ENCODE assay signal across 8 mouse cellular contexts in genomic region chr15:78916052-78916826, GRCm38 (mm10). TPM values are rescaled to one million over a fixed set of nuclear protein-coding genes. Genes with fewer than 3 reads are reported as not detected.
DNase-seq lines count a peak whose midpoint lies in the region; ATAC-seq and TF ChIP-seq lines count a peak whose summit lies in the region.

No protein-coding gene starts in this region.

- no peak for ATAC-seq in kidney, embryonic 15.5 days (replicated peaks; ENCODE audit: low FRiP score)
- no peak for ATAC-seq in forebrain, embryonic 12.5 days (ENCODE audit: low FRiP score)
- no peak for ATAC-seq in liver, embryonic 15.5 days (ENCODE audit: insufficient read depth)

- 57% methylated on average over 12 of the region's 12 CpGs for WGBS in kidney, embryonic 15.5 days
- WGBS in kidney, adult 2 months: 74% methylated on average over 12 of the region's 12 CpGs
- 50% methylated on average over 12 of the region's 12 CpGs for WGBS in forebrain, embryonic 12.5 days
- WGBS in liver, embryonic 15.5 days (ENCODE audit: insufficient replicate concordance): 77% methylated on average over 12 of the region's 12 CpGs

- peaks cover 37% of the 10 kb centered on the region for H3K36me3 ChIP-seq in kidney, embryonic 15.5 days
- no peaks in the 10 kb centered on the region for H3K36me3 ChIP-seq in kidney, adult 2 months (ENCODE audit: control insufficient read depth, insufficient read depth, low read length)
- H3K36me3 ChIP-seq in forebrain, embryonic 12.5 days (replicated peaks): peaks cover 23% of the 10 kb centered on the region
- peaks cover 15% of the 10 kb centered on the region for H3K36me3 ChIP-seq in liver, embryonic 15.5 days (replicated peaks)

- peak overlapping the region; percentile 15; the same call in 1 of the 2 replicates for H3K9ac ChIP-seq in kidney, embryonic 15.5 days
- H3K9ac ChIP-seq in forebrain, embryonic 12.5 days: peak overlapping the region; percentile 83
- no peak overlapping the region for H3K9ac ChIP-seq in liver, embryonic 15.5 days

- H3K27me3 ChIP-seq in kidney, embryonic 15.5 days: no peaks in the 10 kb centered on the region
- no peaks in the 10 kb centered on the region for H3K27me3 ChIP-seq in kidney, adult 2 months (replicated peaks; ENCODE audit: control insufficient read depth, insufficient read depth, low read length)
- H3K27me3 ChIP-seq in forebrain, embryonic 12.5 days: no peaks in the 10 kb centered on the region
- 0 out of 2 replicates have a peak, but pooled peaks cover 6% of the 10 kb centered on the region for H3K27me3 ChIP-seq in liver, embryonic 15.5 days

- peak overlapping the region; percentile 78 for H3K4me3 ChIP-seq in kidney, embryonic 15.5 days (replicated peaks)
- no peak overlapping the region for H3K4me3 ChIP-seq in kidney, adult 2 months (ENCODE audit: insufficient read depth, low read depth, low read length)
- H3K4me3 ChIP-seq in forebrain, embryonic 12.5 days (replicated peaks): peak overlapping the region; percentile 76
- peak overlapping the region; percentile 4; the same call in 1 of the 2 replicates for H3K4me3 ChIP-seq in liver, embryonic 15.5 days (replicated peaks)

- H3K4me2 ChIP-seq in kidney, embryonic 15.5 days: peak overlapping the region; percentile 100
- peak overlapping the region; percentile 95 for H3K4me2 ChIP-seq in forebrain, embryonic 12.5 days
- H3K4me2 ChIP-seq in liver, embryonic 15.5 days: peak overlapping the region; percentile 100

- H3K27ac ChIP-seq in kidney, embryonic 15.5 days: no peak overlapping the region
- H3K27ac ChIP-seq in kidney, adult 2 months (ENCODE audit: insufficient read depth, low read depth, low read length): no peak overlapping the region
- peak overlapping the region; percentile 69 for H3K27ac ChIP-seq in forebrain, embryonic 12.5 days
- H3K27ac ChIP-seq in liver, embryonic 15.5 days (replicated peaks): peak overlapping the region; percentile 48

- H3K9me3 ChIP-seq in kidney, embryonic 15.5 days (replicated peaks): no peaks in the 10 kb centered on the region
- H3K9me3 ChIP-seq in forebrain, embryonic 12.5 days: no peaks in the 10 kb centered on the region
- H3K9me3 ChIP-seq in liver, embryonic 15.5 days (replicated peaks): no peaks in the 10 kb centered on the region

- DNase-seq in kidney, adult 2 months: no peak
- DNase-seq in NIH3T3 (ENCODE audit: low read depth): peak; percentile 65
- no peak for DNase-seq in ovary, postnatal 36 days (ENCODE audit: low spot score)
- no peak for DNase-seq in thymus, postnatal 0 days (ENCODE audit: low spot score)
- no peak for DNase-seq in kidney, postnatal 36 days

- TF ChIP-seq CTCF in kidney, adult 2 months (conservative IDR thresholded peaks at IDR 0.05; ENCODE audit: insufficient read depth, insufficient read length, low read depth, low read length): no peak

- TF ChIP-seq POLR2A in kidney, adult 2 months (IDR thresholded peaks at IDR 0.05; ENCODE audit: low read depth, low read length): no peak

- peaks cover 46% of the 10 kb centered on the region for H3K4me1 ChIP-seq in kidney, embryonic 15.5 days
- H3K4me1 ChIP-seq in kidney, adult 2 months (ENCODE audit: control insufficient read depth, insufficient read depth, low read length): no peaks in the 10 kb centered on the region
- peaks cover 33% of the 10 kb centered on the region for H3K4me1 ChIP-seq in forebrain, embryonic 12.5 days
- H3K4me1 ChIP-seq in liver, embryonic 15.5 days (replicated peaks): peaks cover 61% of the 10 kb centered on the region

RNA-seq across cellular contexts. Expression of gene Pdxp, which starts 2.5 kb away (rescaled TPM):
- polyA plus RNA-seq in kidney, embryonic 15.5 days (2015; fragmentation: Nextera tagmentation; extraction: Ambion mirVana): 13.7 and 15.0 TPM in 2 replicates
- 1.7 and 1.9 TPM in 2 replicates for polyA plus RNA-seq in kidney, adult 2 months (2012; rRNA removed)
- polyA plus RNA-seq in forebrain, embryonic 12.5 days (2016; fragmentation: Nextera tagmentation; extraction: Ambion mirVana): 51.7 and 53.6 TPM in 2 replicates
- 5.4 and 5.6 TPM in 2 replicates for polyA plus RNA-seq in liver, embryonic 15.5 days (2015; fragmentation: Nextera tagmentation; extraction: Ambion mirVana)
- 16.3 and 16.5 TPM in 2 replicates for polyA plus RNA-seq in thymus, postnatal 0 days (2015; fragmentation: Nextera tagmentation; extraction: Ambion mirVana)

RNA-seq across cellular contexts. Expression of gene Lgals1, which starts 10.3 kb away (rescaled TPM):
- polyA plus RNA-seq in kidney, embryonic 15.5 days (2015; fragmentation: Nextera tagmentation; extraction: Ambion mirVana): 761 and 838 TPM in 2 replicates
- 310 and 318 TPM in 2 replicates for polyA plus RNA-seq in kidney, adult 2 months (2012; rRNA removed)
- 216 and 321 TPM in 2 replicates for polyA plus RNA-seq in forebrain, embryonic 12.5 days (2016; fragmentation: Nextera tagmentation; extraction: Ambion mirVana)
- polyA plus RNA-seq in liver, embryonic 15.5 days (2015; fragmentation: Nextera tagmentation; extraction: Ambion mirVana): 315 and 397 TPM in 2 replicates
- 598 and 732 TPM in 2 replicates for polyA plus RNA-seq in thymus, postnatal 0 days (2015; fragmentation: Nextera tagmentation; extraction: Ambion mirVana)

RNA-seq across cellular contexts. Expression of gene Sh3bp1, which starts 16.7 kb away (rescaled TPM):
- polyA plus RNA-seq in kidney, embryonic 15.5 days (2015; fragmentation: Nextera tagmentation; extraction: Ambion mirVana): 34.4 and 41.6 TPM in 2 replicates
- 26.2 and 30.0 TPM in 2 replicates for polyA plus RNA-seq in kidney, adult 2 months (2012; rRNA removed)
- polyA plus RNA-seq in forebrain, embryonic 12.5 days (2016; fragmentation: Nextera tagmentation; extraction: Ambion mirVana): 10.3 TPM in 2 replicates
- polyA plus RNA-seq in liver, embryonic 15.5 days (2015; fragmentation: Nextera tagmentation; extraction: Ambion mirVana): 14.4 and 15.3 TPM in 2 replicates
- 27.7 and 39.1 TPM in 2 replicates for polyA plus RNA-seq in thymus, postnatal 0 days (2015; fragmentation: Nextera tagmentation; extraction: Ambion mirVana)

RNA-seq across cellular contexts. Expression of gene Gm49510, which starts 16.8 kb away (rescaled TPM):
- 0.14 and 0.60 TPM in 2 replicates for polyA plus RNA-seq in kidney, embryonic 15.5 days (2015; fragmentation: Nextera tagmentation; extraction: Ambion mirVana)
- 0.03 TPM in 1 of 2 replicates, not detected in the other for polyA plus RNA-seq in kidney, adult 2 months (2012; rRNA removed)
- 0.18 TPM in 1 of 2 replicates, not detected in the other for polyA plus RNA-seq in forebrain, embryonic 12.5 days (2016; fragmentation: Nextera tagmentation; extraction: Ambion mirVana)
- polyA plus RNA-seq in liver, embryonic 15.5 days (2015; fragmentation: Nextera tagmentation; extraction: Ambion mirVana): 0.08 and 0.26 TPM in 2 replicates
- 0.10 and 0.32 TPM in 2 replicates for polyA plus RNA-seq in thymus, postnatal 0 days (2015; fragmentation: Nextera tagmentation; extraction: Ambion mirVana)

RNA-seq across cellular contexts. Expression of gene Nol12, which starts 18.5 kb away (rescaled TPM):
- polyA plus RNA-seq in kidney, embryonic 15.5 days (2015; fragmentation: Nextera tagmentation; extraction: Ambion mirVana): 54.6 and 58.9 TPM in 2 replicates
- polyA plus RNA-seq in kidney, adult 2 months (2012; rRNA removed): 19.3 and 24.1 TPM in 2 replicates
- 53.5 and 56.4 TPM in 2 replicates for polyA plus RNA-seq in forebrain, embryonic 12.5 days (2016; fragmentation: Nextera tagmentation; extraction: Ambion mirVana)
- 24.5 and 26.2 TPM in 2 replicates for polyA plus RNA-seq in liver, embryonic 15.5 days (2015; fragmentation: Nextera tagmentation; extraction: Ambion mirVana)
- 59.3 and 59.9 TPM in 2 replicates for polyA plus RNA-seq in thymus, postnatal 0 days (2015; fragmentation: Nextera tagmentation; extraction: Ambion mirVana)

Comparison
In these comparisons a context has a peak if more than half of its experiments do, and no peak if none do; other contexts are left out.
1. H3K27ac ChIP-seq: peak in forebrain, embryonic 12.5 days (single experiment) and liver, embryonic 15.5 days (single experiment); none in kidney, embryonic 15.5 days (single experiment) and kidney, adult 2 months (single experiment).
2. Peak in every context shown above with its lines, with median percentiles within 50 percentile points of each other: H3K4me2 ChIP-seq.